Mouse (Mus musculus) stomach, embryonic 16.5 days (tissue): ENCODE measurements around the gene Gm21411. TPM values are rescaled to one million over a fixed set of nuclear protein-coding genes. Genes with fewer than 3 reads are reported as not detected.

ENCODE experiments used
- polyA plus RNA-seq: library from polyadenylated mRNA; unstranded; fragments of >200 nt; fragmentation: Nextera tagmentation; extraction: Ambion mirVana; gene quantifications from 2 replicates; pipeline ENCODE4 v1.2.1, GENCODE M21; 2015

Gene Gm21411
- polyA plus RNA-seq, 1 experiment from 2014 or later = not detected

Other genes starting within 250 kb of the Gm21411 start
- not detected in 2 replicates for gene Zfp989, start 62.4 kb upstream of the Gm21411 start, polyA plus RNA-seq
- not detected in 2 replicates for gene Rex2, start 112.3 kb upstream of the Gm21411 start, polyA plus RNA-seq
- 5.2 and 6.7 TPM in 2 replicates for gene Zfp991, start 222.4 kb upstream of the Gm21411 start, polyA plus RNA-seq